25 mouse cellular contexts compared by ENCODE assay signal in genomic region chr1:185431998-185432317, GRCm38 (mm10). TPM values are rescaled to one million over a fixed set of nuclear protein-coding genes. Genes with fewer than 3 reads are reported as not detected.
"Had no signal": no experiment of that assay in that cellular context is flagged by ENCODE, and none has a peak within 500 bp of the region (broad histone marks: within the 10 kb centered on the region; RNA-seq: fewer than 3 reads in every experiment).

No protein-coding gene starts in this region.

- H3K4me1 ChIP-seq: heart, embryonic 10.5 days; heart, embryonic 12.5 days; hindbrain, embryonic 10.5 days; limb, embryonic 10.5 days had no signal

- H3K4me2 ChIP-seq: heart, embryonic 12.5 days; hindbrain, embryonic 12.5 days; hindbrain, embryonic 14.5 days; limb, embryonic 12.5 days; liver, embryonic 11.5 days; liver, embryonic 13.5 days had no signal

- H3K27ac ChIP-seq: gastrocnemius, adult 2 months; heart, embryonic 10.5 days; hindbrain, embryonic 10.5 days; hindbrain, embryonic 12.5 days; hindbrain, embryonic 14.5 days; limb, embryonic 10.5 days; limb, embryonic 12.5 days had no signal

- DNase-seq: gastrocnemius, adult 2 months; gastrocnemius, postnatal 10 days; gastrocnemius, postnatal 25 days; heart, adult 18-20 months; heart, postnatal 10 days; heart, postnatal 4 days; kidney, adult 18-20 months; kidney, adult 8-10 months; kidney, postnatal 10 days; kidney, postnatal 25 days; kidney, postnatal 4 days; layer of hippocampus, adult 9-11 months; layer of hippocampus, postnatal 36 days; liver; liver, embryonic 13.5 days had no signal

- H3K27me3 ChIP-seq: hindbrain, embryonic 12.5 days; limb, embryonic 12.5 days had no signal

- H3K9ac ChIP-seq: heart, embryonic 12.5 days; hindbrain, embryonic 12.5 days; hindbrain, embryonic 14.5 days; limb, embryonic 12.5 days; liver, embryonic 13.5 days had no signal

- ATAC-seq: hindbrain, embryonic 16.5 days; inflammation-experienced regulatory T-cells, adult 6 months had no signal

- H3K4me3 ChIP-seq: gastrocnemius, adult 2 months; heart, embryonic 10.5 days; heart, embryonic 12.5 days; hindbrain, embryonic 10.5 days; hindbrain, embryonic 12.5 days; limb, embryonic 10.5 days; limb, embryonic 12.5 days; liver, embryonic 13.5 days had no signal

- H3K9me3 ChIP-seq: heart, embryonic 10.5 days; heart, embryonic 12.5 days; hindbrain, embryonic 10.5 days; hindbrain, embryonic 12.5 days; limb, embryonic 10.5 days; limb, embryonic 12.5 days; liver, embryonic 13.5 days had no signal

RNA-seq across cellular contexts. Expression of gene Slc30a10, which starts 22.7 kb away (rescaled TPM):
- polyA plus RNA-seq: inflammation-experienced regulatory T-cells, adult 6 months had no signal
